10 mouse cellular contexts compared by ENCODE assay signal in genomic region chr9:45739702-45740583, GRCm38 (mm10).
A peak's percentile ranks its signal among the peaks of the same experiment; 100 is the strongest.
DNase-seq lines count a peak whose midpoint lies in the region; ATAC-seq and TF ChIP-seq lines count a peak whose summit lies in the region.
"Had no signal": no experiment of that assay in that cellular context is flagged by ENCODE, and none has a peak within 500 bp of the region (broad histone marks: within the 10 kb centered on the region; RNA-seq: fewer than 3 reads in every experiment).

No protein-coding gene starts in this region.

- intact Hi-C loops in gastrocnemius, postnatal 36 days (cut with DNase I), result no loop called here

- H3K36me3 ChIP-seq in kidney, embryonic 15.5 days, result no peaks in the 10 kb centered on the region
- H3K36me3 ChIP-seq in stomach, postnatal 0 days (ENCODE audit: control insufficient read depth, insufficient read depth, low read length), result no peaks in the 10 kb centered on the region

- H3K27ac ChIP-seq in kidney, embryonic 15.5 days, result no peak overlapping the region
- no peak overlapping the region for H3K27ac ChIP-seq in stomach, postnatal 0 days (replicated peaks)
- H3K27ac ChIP-seq: liver, embryonic 14.5 days had no signal

- no peaks in the 10 kb centered on the region for H3K9me3 ChIP-seq in kidney, embryonic 15.5 days (replicated peaks)
- H3K9me3 ChIP-seq in stomach, postnatal 0 days (ENCODE audit: control insufficient read depth, low read length), result no peaks in the 10 kb centered on the region

- WGBS in kidney, embryonic 15.5 days, result 61% methylated on average over 17 of the region's 17 CpGs
- 58% methylated on average over 17 of the region's 17 CpGs for WGBS in stomach, postnatal 0 days

- 0 out of 2 replicates have a peak, but pooled peaks cover 6% of the 10 kb centered on the region for H3K27me3 ChIP-seq in kidney, embryonic 15.5 days
- H3K27me3 ChIP-seq in stomach, postnatal 0 days (ENCODE audit: control insufficient read depth, insufficient read depth, low read length), result no peaks in the 10 kb centered on the region

- H3K4me1 ChIP-seq in kidney, embryonic 15.5 days, result no peaks in the 10 kb centered on the region
- no peaks in the 10 kb centered on the region for H3K4me1 ChIP-seq in stomach, postnatal 0 days (replicated peaks; ENCODE audit: control insufficient read depth, insufficient read depth)

- H3K4me3 ChIP-seq in kidney, embryonic 15.5 days (replicated peaks), result no peak overlapping the region
- no peak overlapping the region for H3K4me3 ChIP-seq in stomach, postnatal 0 days (ENCODE audit: low read depth, low read length)

- peak; percentile 78 for DNase-seq in kidney, postnatal 10 days
- DNase-seq in adrenal gland, postnatal 4 days (ENCODE audit: low spot score in 2 of 2), result peak; percentile 29 to 52
- peak; percentile 29 to 36 for DNase-seq in gastrocnemius, postnatal 36 days
- DNase-seq in layer of hippocampus, postnatal 14 days (ENCODE audit: low spot score in 2 of 2), result peak; percentile 42 to 48
- peak; percentile 27 for DNase-seq in stomach, postnatal 0 days (ENCODE audit: low spot score)

- no peak for TF ChIP-seq EP300 in stomach, postnatal 0 days (optimal IDR thresholded peaks at IDR 0.05)

- no peak overlapping the region for H3K9ac ChIP-seq in kidney, embryonic 15.5 days
- no peak overlapping the region for H3K9ac ChIP-seq in stomach, postnatal 0 days (ENCODE audit: low read length)
- H3K9ac ChIP-seq: liver, embryonic 14.5 days had no signal

- no peak for TF ChIP-seq CTCF in stomach, postnatal 0 days (IDR thresholded peaks at IDR 0.05; ENCODE audit: low read depth)

- no peak overlapping the region for H3K4me2 ChIP-seq in kidney, embryonic 15.5 days
- no peak overlapping the region for H3K4me2 ChIP-seq in stomach, postnatal 0 days (replicated peaks; ENCODE audit: low read depth)

- ATAC-seq in kidney, embryonic 15.5 days (replicated peaks; ENCODE audit: low FRiP score), result no peak
- ATAC-seq in stomach, postnatal 0 days (ENCODE audit: low FRiP score, low TSS enrichment), result peak; percentile 51
- ATAC-seq in megakaryocyte progenitor cell, adult 5-6 weeks (replicated peaks; ENCODE audit: poor library complexity), result no peak
- no peak for ATAC-seq in CD4-positive, CD25-positive, alpha-beta regulatory T cell, adult 4 months
- ATAC-seq: Patski had no signal

Comparison
In these comparisons a context has a peak if more than half of its experiments do, and no peak if none do; other contexts are left out.
1. DNase-seq: peak in every context shown above with its lines; median percentile 78 in kidney, postnatal 10 days; 45 in layer of hippocampus, postnatal 14 days; 40 in adrenal gland, postnatal 4 days; 32 in gastrocnemius, postnatal 36 days; 27 in stomach, postnatal 0 days.